Mouse (Mus musculus): ENCODE measurements at regions not wholly inside any gene's neighbourhood (a gene's known extent, or its start where the extent isn't known, plus 50 kb on each side); places are given as distances from the start of the nearest gene placed in this dataset.

DNA sequence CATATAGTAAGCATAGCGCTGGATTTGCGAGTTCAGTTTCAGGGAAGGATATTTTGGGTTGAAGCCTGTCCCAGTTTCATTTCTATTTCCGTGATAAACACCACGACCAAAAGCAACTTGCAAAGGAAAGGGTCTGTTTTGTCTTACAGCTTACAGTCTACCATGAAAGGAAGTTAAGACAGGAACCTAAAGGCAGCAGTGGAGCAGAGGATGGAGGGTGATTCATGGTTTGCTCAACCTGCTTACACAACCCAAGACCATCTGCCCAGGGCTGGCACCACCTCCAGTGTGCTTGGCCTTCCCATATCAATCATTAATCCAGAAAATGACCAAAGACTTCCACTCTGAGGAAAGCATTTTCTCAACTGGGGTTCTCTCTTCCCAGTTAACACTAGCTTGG lies 72.2 kb upstream of the Ccdc71l start:
- Histone ChIP-seq H3K4me1 (no peaks in the 10 kb centered on the region), H3K27me3 (replicated peaks) (no peaks in the 10 kb centered on the region), H3K9ac (replicated peaks) (no peak overlapping the region), H3K27ac (replicated peaks) (no peak overlapping the region), H3K9me3 (replicated peaks) (no peaks in the 10 kb centered on the region), H3K4me2 (no peak overlapping the region), H3K36me3 (no peaks in the 10 kb centered on the region), H3K4me3 (replicated peaks) (no peak overlapping the region)
- ATAC-seq (ENCODE audit: low FRiP score): no peak
- WGBS: 83% methylated on average over 4 of the region's 4 CpGs

DNA sequence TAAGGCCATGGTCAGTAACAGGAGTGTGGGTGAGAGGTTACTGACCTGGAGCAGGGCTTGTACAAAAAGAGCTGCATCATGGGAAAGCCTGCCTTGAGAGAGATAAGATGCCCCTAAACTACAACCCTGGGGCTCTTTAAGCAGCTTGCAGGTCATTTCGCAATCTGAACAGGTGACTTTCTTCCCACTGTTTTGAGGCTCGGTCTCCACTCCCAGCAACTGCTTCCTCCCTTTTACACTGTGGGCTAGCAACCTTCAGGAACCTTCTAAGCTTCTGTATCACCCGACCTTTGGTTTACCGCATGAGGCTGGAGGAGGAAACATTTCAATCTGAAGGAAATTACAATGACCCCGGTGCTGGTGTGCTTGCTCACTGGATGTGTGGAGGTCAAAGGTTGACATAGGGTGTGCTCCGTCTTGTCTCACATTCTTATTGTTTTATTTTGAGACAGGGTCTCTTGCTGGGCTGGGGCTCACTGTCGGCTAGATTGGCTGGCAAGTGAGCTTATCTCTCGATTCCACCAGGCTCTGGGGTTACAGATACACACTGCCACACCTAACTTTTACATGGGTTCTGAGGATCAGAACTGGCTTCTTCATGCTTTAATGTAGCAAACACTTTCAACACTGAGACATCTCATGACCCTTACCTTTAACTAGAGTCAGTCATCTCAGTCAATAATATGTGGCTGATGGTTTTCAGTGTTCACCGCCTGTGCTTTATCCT lies 71.1 kb upstream of the Ccdc71l start:
- Histone ChIP-seq H3K4me2 (no peak overlapping the region), H3K27ac (replicated peaks) (no peak overlapping the region), H3K9ac (replicated peaks) (no peak overlapping the region), H3K27me3 (replicated peaks) (no peaks in the 10 kb centered on the region), H3K36me3 (no peaks in the 10 kb centered on the region), H3K9me3 (replicated peaks) (no peaks in the 10 kb centered on the region), H3K4me1 (no peaks in the 10 kb centered on the region), H3K4me3 (replicated peaks) (no peak overlapping the region)
- ATAC-seq (ENCODE audit: low FRiP score): no peak
- WGBS: 78% methylated on average over 9 of the region's 9 CpGs

DNA sequence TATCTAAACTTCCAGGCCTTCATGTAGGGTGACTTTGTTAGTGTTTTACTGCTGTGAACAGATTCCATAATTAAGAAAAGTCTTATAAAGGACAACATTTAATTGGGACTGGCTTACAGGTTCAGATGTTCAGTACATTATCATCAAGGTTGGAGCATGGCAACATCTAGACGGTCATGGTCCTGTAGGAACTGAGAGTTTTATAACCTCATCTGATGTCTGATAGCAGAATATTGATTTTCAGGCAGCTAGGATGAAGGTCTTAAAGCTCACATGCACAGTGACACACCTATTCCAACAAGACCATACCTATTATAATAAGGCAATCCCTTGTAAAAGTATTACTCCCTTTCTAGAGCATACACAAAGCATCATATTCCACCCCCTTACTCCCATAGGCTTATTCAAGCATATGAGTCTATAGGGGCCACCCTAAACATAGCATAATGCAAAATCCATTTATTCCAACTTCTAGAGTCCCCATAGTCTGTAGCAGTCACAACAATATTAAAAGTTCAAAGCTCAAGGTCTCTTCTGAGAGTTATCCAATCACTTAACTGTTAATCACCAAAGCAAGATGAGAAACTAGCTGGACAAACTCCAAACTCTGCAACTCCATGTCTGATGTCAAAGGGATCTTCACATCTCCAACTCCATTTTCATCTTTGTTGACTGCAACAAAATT lies 63.3 kb upstream of the Ccdc71l start:
- Histone ChIP-seq H3K4me2 (no peak overlapping the region), H3K36me3 (no peaks in the 10 kb centered on the region), H3K9ac (replicated peaks) (no peak overlapping the region), H3K4me3 (replicated peaks) (no peak overlapping the region), H3K4me1 (no peaks in the 10 kb centered on the region), H3K27me3 (replicated peaks) (no peaks in the 10 kb centered on the region), H3K27ac (replicated peaks) (no peak overlapping the region), H3K9me3 (replicated peaks) (no peaks in the 10 kb centered on the region)
- no peak for ATAC-seq (ENCODE audit: low FRiP score)
- 93% methylated on average over 1 of the region's 1 CpGs for WGBS

Measured in neural tube, embryonic 15.5 days (tissue).